Mouse (Mus musculus) R1 (cell line): ENCODE results near the gene Stum.
A peak's percentile ranks its signal among the peaks of the same experiment; 100 is the strongest.

ENCODE experiments used
- DNase-seq: peaks from one replicate; pipeline ENCODE4 v3.0.0-alpha.2; 2018; ENCODE audit warnings: low read depth, low spot score

Stum gene

GRCm38 (mm10) chr1:180499766-180500165 lies 16.5 kb upstream of the Stum start:
- no peak for DNase-seq

- DNase-seq: no peak
These were observed 9.5 kb upstream of the Stum start for GRCm38 (mm10) chr1:180492777-180493176.

GRCm38 (mm10) chr1:180485346-180485745 lies 2.0 kb upstream of the Stum start:
- DNase-seq: no peak

GRCm38 (mm10) chr1:180482840-180483398 lies 385 bp downstream of the Stum start:
- peak; percentile 14 for DNase-seq

- DNase-seq: no peak
These were observed 1.3 kb downstream of the Stum start for GRCm38 (mm10) chr1:180481956-180482355.

GRCm38 (mm10) chr1:180481331-180481730 lies 2.0 kb downstream of the Stum start:
- DNase-seq: no peak

GRCm38 (mm10) chr1:180480325-180480724 lies 3.0 kb downstream of the Stum start:
- peak; percentile 65 for DNase-seq

- no peak for DNase-seq
These were observed 9.7 kb downstream of the Stum start for GRCm38 (mm10) chr1:180473566-180473965.

- no peak for DNase-seq
These were observed 15.3 kb downstream of the Stum start for GRCm38 (mm10) chr1:180468004-180468403.

GRCm38 (mm10) chr1:180465620-180466019 lies 17.7 kb downstream of the Stum start:
- DNase-seq: no peak

GRCm38 (mm10) chr1:180464357-180464756 lies 18.9 kb downstream of the Stum start:
- DNase-seq: no peak

- DNase-seq: no peak
These were observed 20.3 kb downstream of the Stum start for GRCm38 (mm10) chr1:180462983-180463475.

GRCm38 (mm10) chr1:180462396-180462795 lies 20.9 kb downstream of the Stum start:
- no peak for DNase-seq

GRCm38 (mm10) chr1:180460721-180461120 lies 22.6 kb downstream of the Stum start:
- no peak for DNase-seq

- no peak for DNase-seq
These were observed 24.6 kb downstream of the Stum start for GRCm38 (mm10) chr1:180458680-180459079.

- DNase-seq: no peak
These were observed 25.0 kb downstream of the Stum start for GRCm38 (mm10) chr1:180458274-180458673.

- no peak for DNase-seq
These were observed 33.7 kb downstream of the Stum start for GRCm38 (mm10) chr1:180449641-180450040.

- DNase-seq: no peak
These were observed 38.9 kb downstream of the Stum start for GRCm38 (mm10) chr1:180444411-180444810.

GRCm38 (mm10) chr1:180439496-180439895 lies 43.8 kb downstream of the Stum start:
- no peak for DNase-seq

GRCm38 (mm10) chr1:180434925-180435324 lies 48.4 kb downstream of the Stum start:
- peak; percentile 85 for DNase-seq

GRCm38 (mm10) chr1:180433796-180434566 lies 49.3 kb downstream of the Stum start:
- peak; percentile 76 for DNase-seq

GRCm38 (mm10) chr1:180433098-180433538 lies 50.2 kb downstream of the Stum start:
- peak; percentile 20 for DNase-seq

GRCm38 (mm10) chr1:180431833-180432232 lies 51.5 kb downstream of the Stum start:
- DNase-seq: no peak
